Mouse (Mus musculus) gastrocnemius, adult 18-20 months (tissue): ENCODE data around the gene Srpr. TPM values are rescaled to one million over a fixed set of nuclear protein-coding genes. Genes with fewer than 3 reads are reported as not detected.

Source experiments
- DNase-seq: peaks from one replicate; pipeline ENCODE4 v3.0.0; 2021; ENCODE audit warnings: low spot score
- total RNA-seq, 2 experiments: library from RNA; stranded (reverse); gene quantifications; 2 replicates each; pipeline ENCODE4 v1.2.3; 2021

Srpr gene
- total RNA-seq, 2 experiments from 2014 or later: 228 to 237 TPM

GRCm38 (mm10) chr9:35249476-35249875 lies 49.5 kb downstream of the Srpr start:
- no peak for DNase-seq

DNA sequence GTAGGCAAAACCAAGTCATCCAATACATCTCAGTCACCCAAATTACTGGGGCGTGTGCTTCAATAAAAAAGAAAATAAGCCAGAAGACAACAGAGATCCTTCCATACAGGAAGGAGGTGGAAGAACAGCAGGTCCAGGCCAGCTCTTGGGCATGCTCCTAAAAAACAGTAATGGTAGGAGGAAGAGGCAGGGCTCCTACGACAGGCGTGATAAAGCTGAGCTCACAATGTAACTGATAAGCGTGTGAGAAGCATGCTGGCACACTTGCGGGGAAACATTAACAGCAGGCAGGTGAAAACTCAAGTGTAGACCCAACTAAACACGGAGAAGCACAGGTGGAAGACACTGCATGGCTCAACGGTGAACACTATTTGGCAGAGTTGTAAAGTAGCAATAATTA lies 57.4 kb downstream of the Srpr start:
- DNase-seq: no peak

DNA sequence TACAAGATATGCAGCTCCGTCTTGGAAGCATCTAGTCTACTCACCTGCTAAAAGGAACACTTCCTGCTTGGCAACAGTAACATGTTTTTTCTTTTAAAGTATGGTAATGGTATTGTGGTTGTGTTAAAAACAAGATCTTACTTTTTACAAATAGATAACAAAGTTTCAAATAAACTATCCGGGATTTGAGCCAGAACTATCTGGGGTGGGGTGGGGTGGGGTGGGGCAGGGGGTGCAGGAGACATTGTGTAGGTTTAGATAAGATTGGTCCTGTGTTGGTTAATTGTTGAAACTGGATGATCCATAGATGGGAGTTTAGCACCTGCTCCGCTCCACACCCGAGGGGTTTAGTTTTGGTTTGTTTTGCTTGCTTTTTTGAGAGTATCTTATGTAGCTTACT lies 62.4 kb downstream of the Srpr start:
- no peak for DNase-seq

- no peak for DNase-seq
These were observed 63.5 kb downstream of the Srpr start for GRCm38 (mm10) chr9:35263431-35263830.

DNA sequence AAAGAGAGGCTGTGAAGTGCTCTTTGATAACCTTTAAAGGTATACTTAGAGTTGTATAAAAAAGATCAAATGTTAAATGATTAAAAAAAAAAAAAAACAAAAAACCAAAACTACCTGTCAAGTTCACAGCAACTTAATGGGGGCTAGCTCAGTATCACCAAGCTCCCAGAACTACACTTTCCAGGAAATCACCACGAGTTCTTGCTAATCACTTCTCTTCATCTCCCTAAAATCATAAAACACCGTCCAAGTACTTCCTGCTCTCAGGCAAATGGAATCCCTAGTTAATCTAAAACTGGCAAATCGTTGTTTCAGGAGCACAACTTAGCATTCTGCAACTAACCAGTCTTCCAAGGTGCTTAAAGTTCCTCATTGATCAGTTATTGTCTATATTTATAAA lies 64.5 kb downstream of the Srpr start:
- DNase-seq: no peak

DNA sequence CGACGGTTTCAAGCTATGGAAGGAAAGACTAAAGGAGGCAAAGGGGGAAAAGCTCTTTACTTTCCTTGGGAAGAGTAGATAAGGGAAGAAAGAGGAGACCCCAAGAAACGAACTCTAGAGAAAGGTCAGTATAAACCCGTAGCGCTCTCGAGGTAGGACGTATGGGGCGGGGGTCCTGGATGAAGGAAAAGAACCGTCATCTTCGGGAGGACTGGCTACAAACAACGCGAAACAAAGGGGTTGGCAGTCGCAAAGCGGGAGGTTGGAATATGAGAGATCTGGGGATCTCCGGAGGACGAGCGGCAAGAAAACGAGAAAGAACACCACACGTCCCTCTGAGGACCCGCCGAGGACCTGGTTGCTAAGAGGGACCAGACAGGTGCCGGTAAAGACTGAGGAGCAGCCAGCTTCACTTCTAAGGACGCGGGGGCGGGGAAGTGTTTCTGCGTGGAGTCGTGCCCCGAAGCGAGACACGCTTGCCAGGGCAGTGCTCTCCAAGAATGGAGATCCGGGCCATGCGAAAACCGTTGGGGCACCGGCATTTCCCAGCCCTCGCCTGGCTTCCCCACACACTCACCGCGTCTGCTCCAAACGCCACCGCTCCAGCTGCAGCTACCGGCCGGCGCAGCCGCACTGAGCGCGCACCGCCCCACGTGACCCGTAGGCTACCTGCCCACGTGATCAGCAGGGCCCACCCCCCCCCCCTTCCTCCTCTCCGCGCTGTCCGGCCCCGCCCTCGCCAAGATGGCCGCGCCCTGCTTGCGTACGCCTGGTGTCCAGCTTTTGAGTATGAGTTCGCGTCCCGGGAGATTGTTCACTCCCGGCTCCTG lies 67.4 kb downstream of the Srpr start, which contains the start of the genes Fam118b and Rpusd4:
Gene Fam118b, minus strand, starts transcription at position 660 of the 830 bp plus-strand sequence.
Gene Rpusd4, plus strand, starts transcription at position 720 of the 830 bp plus-strand sequence.
- DNase-seq: peak; percentile 90

GRCm38 (mm10) chr9:35267976-35268715 lies 68.2 kb downstream of the Srpr start:
- no peak for DNase-seq

DNA sequence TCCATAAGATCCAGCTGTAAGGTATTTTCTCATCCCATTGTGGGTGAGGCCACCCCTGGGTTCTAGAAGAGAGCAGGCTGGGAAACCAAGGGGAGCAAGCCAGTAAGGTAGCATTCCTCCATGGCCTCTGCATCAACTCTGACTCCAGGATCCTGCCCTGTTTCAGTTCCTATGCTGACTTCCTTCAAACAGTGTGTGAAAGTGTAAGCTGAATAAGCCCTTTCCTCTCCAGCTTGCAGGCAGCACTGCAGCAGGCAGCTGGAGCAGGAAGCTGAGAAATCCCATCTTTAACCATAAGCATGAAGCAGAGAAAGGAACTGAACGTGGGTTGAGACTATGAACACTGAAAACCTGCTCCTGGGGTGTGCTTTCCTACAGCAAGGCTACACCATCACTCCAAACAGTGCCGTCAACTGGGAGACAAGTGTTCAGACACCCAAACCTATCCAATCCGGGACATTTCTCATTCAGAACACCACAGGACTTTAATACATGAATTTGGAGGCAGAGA lies 77.9 kb downstream of the Srpr start:
- no peak for DNase-seq

GRCm38 (mm10) chr9:35278451-35278850 lies 78.5 kb downstream of the Srpr start:
- peak; percentile 28 for DNase-seq

GRCm38 (mm10) chr9:35282006-35282850 lies 82.3 kb downstream of the Srpr start:
- DNase-seq: peak; percentile 61

GRCm38 (mm10) chr9:35282851-35283200 lies 82.9 kb downstream of the Srpr start:
- DNase-seq: no peak

- DNase-seq: no peak
These were observed 83.6 kb downstream of the Srpr start for GRCm38 (mm10) chr9:35283415-35284069.

DNA sequence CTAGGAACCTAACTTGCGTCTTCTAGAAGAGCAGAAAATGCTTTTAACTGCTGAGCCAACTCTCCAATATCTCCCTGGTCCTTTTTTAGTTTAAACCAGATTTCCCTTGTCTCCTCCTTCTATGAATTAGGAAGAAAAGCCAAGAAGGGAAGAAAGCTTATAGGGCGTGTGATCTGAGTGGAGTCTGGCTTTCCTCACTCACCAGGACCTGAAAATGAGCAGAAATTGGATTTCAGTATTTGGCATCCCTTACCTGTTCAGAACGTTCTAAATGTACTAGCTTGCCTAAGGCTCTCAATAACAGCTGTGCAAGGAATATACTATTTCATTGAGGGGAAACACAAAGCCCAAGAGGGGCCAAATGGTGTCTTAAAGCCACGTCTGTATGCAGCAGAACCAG lies 84.4 kb downstream of the Srpr start:
- no peak for DNase-seq

- DNase-seq: no peak
These were observed 86.4 kb downstream of the Srpr start for GRCm38 (mm10) chr9:35286351-35286750.

GRCm38 (mm10) chr9:35289992-35290391 lies 90.0 kb downstream of the Srpr start:
- no peak for DNase-seq

- DNase-seq: no peak
These were observed 90.4 kb downstream of the Srpr start for GRCm38 (mm10) chr9:35290417-35290816.

DNA sequence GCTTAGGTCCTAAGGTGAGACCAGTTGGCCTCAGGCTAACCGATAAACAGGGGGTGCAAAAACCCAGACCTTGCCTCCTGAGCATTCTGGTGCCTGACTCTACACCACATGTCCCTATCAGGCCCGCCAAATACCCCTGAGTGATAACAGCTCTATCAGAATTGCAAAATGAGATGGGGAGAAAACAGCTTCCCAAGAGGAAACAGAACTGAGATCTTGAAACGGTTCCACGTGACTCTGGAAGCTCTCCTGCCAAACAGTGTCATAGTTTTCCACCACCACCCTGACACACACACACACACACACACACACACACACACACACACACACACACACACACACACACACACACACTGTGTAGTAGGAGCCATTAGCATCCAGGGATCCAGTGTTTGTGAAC lies 90.9 kb downstream of the Srpr start:
- DNase-seq: no peak

DNA sequence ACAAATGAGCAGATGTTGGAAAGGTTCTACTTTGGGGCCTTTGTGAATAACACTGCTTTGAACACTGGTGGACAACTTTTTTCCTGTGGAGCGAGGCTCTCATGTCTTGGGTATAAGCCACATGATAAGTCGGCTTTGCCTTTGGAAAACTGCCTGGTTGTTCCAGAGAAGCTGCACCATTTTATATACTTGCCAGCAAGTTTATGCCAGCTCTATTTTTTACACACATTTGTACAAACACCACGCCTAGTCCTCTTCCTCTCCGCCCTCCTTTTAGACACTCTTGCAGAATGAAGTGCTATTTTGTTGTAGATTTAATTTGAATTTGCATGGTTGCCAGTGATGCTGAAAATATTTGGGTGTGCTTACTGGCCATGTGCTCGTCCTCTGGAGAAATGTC lies 93.5 kb downstream of the Srpr start:
- DNase-seq: peak; percentile 42
